Mouse (Mus musculus): ENCODE data around the gene Tcte2.

The Tcte2 gene

DNA sequence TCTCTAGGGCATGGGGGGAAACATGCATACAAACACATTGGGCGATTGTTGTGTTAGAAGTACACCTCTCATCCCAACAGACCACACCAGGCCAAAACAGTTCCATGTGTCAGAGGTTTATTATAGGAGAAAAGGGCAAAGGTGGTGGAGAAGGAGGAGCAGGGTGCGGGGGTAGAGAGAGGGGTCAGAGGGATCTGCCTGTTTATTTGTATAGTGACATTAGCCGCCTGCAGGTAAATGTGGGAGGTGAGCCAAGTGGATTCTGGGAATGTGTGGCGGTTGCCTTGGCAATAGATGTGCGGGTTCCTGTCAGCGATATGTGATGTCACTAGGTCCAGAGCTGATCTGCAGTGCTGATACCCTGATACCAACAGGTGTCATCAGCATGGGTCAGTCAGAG lies 45.3 kb downstream of the Tcte2 start:
- DNase-seq: no peak

- no peak for DNase-seq
Measured at GRCm38 (mm10) chr17:13715511-13715910, 46.1 kb downstream of the Tcte2 start.

GRCm38 (mm10) chr17:13714654-13715053 lies 47.0 kb downstream of the Tcte2 start:
- DNase-seq: peak in 1 of 2 experiments; percentile 25

GRCm38 (mm10) chr17:13714128-13714527 lies 47.5 kb downstream of the Tcte2 start:
- no peak for DNase-seq

- no peak for DNase-seq
Measured at GRCm38 (mm10) chr17:13712518-13712917, 49.1 kb downstream of the Tcte2 start.

- no peak for DNase-seq
Measured at GRCm38 (mm10) chr17:13712116-13712515, 49.5 kb downstream of the Tcte2 start.

GRCm38 (mm10) chr17:13711173-13711572 lies 50.5 kb downstream of the Tcte2 start:
- no peak for DNase-seq

DNA sequence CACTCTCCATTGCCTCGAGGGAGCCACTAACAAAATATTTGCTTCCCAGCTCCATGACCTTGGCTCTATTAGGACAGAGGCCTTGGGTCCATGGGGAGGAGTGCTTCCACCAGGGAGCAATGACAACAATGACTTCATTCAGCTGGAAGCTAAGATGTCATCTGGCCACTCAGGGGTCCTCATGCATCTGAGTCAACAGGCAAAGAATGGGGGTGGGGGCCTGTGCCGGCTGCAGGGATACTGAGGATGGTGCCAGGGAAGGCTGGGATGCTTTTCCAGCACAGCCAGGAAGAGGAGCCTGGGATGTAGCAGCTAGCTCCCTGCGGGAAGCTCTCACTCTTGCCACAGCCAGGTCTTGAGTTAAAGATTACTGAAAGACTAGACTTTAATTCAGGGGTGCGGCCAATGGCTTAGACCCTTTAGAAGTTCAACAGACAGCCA lies 56.1 kb downstream of the Tcte2 start:
- DNase-seq: no peak

DNA sequence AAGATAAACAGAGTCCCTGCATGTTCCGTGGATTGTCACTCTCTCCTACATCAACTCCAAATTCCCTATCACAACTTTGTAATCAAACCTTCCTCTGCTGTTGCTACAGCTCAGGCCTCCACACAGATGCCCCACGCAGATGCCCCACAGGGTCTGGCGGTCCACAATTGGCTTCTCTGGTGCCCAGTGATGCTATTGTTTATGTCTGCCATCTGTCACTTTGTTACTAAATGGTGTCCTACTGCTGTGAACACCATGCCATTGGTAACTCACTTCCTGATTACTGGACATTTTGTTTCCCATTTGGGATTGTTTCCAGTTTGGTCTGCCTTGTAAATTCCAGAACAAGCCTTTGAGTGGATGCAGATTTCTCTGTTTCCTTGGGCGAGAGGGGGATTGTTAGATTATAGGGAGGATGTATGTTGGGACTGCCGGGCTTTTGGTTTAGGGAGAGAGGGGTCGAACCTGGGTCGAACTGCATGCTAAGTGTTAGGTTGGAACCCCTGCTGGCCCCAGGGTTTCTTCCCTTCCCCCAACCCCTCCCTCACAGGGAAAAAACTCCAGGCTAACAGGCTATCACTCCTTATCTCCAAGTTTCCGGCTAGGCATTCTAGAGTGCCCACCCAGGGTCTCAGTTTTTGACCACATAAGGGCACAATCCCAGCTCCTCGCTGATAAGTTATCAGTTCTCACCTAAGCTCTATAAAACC lies 57.9 kb downstream of the Tcte2 start:
- DNase-seq: peak; percentile 33 to 59

DNA sequence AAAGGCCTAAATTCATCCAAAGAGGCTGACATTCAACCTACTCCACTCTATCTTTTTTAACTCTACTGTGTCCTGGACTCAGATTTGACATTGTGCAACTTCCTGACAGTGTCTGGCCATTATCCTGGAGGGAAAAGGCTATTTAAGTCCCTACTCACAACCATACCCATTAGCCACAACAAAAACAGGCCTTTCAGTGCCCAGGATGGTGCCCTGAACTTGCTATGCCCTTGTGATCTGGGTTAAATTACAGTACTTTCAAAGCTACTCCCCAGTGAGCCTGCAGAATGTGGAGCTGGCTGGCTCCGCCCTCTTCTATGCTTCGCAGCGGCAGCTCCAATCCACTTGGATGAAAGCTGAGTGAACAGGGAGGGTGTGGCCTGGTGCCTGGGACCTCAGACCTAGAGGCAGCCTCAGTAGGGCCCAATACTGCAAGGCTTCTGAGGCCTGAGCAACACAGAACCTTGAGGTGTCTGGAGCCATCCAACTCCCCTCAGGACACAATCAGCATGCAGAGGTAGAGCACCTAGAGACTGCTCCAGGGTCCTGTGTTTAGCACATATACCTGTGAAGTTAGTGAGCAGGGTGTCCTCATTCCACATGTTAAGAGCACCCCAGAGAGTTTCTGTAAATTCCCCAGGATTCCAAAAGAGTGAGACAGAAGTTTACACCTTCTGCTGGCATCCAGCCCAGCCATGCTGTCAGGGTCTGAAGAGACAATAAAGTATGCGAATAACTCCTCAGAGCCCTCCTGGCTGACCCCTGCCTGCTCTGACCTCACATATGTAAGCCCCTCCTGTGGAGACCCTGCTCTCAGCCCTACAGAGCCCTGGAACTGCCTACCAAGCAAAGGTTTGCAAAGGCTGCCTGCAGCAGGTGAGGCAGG lies 61.3 kb downstream of the Tcte2 start:
- DNase-seq: peak; percentile 72 to 87

GRCm38 (mm10) chr17:13699716-13700115 lies 61.9 kb downstream of the Tcte2 start:
- peak; percentile 55 to 77 for DNase-seq

DNA sequence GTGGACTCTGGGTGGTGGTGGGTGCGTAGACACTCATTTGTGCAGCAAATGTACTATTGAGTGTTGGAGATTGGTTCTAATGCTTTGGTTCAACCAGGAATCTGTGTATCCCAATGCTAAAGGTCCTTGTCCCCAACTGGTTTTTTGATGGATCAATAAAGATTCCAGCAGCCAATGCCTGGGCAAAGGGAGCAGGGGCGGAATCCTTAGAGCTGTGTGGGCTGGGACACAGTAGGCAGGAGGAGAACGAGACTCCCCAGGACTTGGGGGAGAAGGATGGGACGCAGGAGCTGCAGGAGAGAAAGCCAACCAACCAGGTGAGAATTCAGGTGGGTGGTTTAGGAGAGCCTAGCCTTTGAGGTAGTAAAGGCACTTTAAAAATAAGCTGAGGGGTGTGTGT lies 63.4 kb downstream of the Tcte2 start:
- no peak for DNase-seq

DNA sequence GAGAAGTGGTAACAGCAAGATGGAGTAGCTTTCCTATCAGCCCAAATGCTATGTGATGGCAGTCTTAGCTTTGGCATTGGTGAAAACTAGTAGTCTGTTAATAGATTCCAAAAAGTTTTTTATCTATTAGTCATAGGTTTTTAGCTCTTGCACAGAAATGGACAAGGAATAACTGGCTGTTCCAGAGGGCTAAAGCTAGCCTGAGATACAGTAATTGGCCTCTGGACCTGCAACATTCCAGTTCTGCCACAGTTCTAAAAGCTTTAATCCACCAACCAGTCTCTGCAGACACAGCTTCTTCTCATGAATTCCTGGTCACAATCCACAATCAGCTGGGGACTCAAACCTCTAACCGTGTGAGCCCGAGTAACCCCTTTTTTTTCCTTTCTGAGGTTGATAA lies 64.0 kb downstream of the Tcte2 start:
- no peak for DNase-seq

DNA sequence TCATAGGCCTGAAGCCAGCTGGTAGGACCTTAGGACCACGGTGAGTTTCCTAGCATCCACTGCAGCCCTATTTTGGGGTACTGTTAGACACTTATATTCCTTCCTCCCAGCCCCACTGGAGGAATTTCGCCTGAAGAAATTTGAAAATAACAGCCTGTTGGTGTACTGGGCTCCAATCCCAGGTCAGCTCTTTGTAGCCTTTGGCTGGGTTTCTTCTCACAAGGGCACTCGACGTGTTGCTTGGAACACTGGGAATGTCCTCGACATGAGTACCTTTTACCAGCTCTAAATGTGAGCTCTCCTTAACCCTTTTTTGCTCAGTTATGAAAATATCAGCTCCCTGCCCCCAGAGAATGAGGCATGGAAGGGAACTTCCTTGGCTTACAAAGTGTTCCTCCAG lies 65.7 kb downstream of the Tcte2 start:
- peak; percentile 63 to 76 for DNase-seq

GRCm38 (mm10) chr17:13695211-13695610 lies 66.4 kb downstream of the Tcte2 start:
- DNase-seq: no peak

DNA sequence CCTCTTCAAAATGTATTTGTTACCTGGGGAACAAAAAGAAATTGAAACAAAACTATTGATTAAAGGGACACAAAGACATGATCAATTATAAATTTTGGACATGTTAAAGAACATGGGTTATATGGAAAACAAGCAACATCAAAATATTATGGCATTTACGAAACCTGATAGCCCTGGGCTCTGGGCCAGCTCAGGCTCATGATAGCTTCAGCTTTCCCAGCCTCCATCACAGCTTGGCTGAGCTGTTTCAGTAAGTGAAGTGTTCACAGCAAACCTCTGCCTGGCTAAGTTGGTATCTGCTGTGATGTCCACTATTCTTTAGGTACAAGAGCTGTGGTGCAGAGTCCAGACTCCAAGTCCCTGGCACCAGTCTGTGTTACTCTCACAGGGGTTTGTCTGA lies 67.4 kb downstream of the Tcte2 start:
- no peak for DNase-seq

DNA sequence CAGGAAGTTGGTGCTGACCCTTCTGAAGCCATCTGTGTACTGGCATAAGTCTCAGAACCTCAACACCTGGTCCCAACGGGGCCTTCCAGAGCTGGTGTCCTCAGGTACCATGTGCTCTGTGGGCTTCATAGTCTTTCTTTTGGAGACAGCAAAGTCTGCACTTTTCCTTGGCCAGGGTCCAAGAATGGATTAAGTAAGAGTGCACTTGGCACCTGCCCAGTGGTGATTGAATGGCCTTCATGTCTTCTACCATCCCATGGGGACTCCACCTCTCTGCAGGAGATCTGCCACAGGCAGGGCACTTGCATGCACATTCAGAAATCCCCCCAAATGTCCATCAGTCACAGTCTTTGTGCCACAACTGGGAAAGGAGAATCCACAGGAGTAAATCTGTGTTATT lies 74.0 kb downstream of the Tcte2 start:
- DNase-seq: peak in 1 of 2 experiments; percentile 34

GRCm38 (mm10) chr17:13687086-13687485 lies 74.5 kb downstream of the Tcte2 start:
- no peak for DNase-seq

- DNase-seq: no peak
Measured at GRCm38 (mm10) chr17:13685621-13686020, 76.0 kb downstream of the Tcte2 start.

DNA sequence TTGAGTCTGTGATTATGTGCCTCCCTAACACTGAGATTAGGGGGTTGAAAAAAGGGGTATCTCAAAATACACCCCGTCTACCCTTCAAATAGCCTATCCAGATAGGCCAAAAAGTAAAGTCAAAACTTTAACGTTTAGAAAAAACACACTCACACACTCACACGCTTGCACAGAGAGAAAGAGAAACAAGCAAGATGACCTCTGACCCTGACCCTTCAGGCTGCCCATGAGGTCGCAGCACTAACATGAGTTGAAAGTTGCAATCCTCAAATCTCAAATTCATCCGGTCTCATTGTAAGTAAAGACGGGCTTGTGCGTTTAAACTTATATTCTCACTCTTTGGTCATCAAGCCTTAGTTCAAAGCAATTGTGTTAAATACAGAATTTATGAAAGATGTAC lies 77.4 kb downstream of the Tcte2 start:
- no peak for DNase-seq

DNA sequence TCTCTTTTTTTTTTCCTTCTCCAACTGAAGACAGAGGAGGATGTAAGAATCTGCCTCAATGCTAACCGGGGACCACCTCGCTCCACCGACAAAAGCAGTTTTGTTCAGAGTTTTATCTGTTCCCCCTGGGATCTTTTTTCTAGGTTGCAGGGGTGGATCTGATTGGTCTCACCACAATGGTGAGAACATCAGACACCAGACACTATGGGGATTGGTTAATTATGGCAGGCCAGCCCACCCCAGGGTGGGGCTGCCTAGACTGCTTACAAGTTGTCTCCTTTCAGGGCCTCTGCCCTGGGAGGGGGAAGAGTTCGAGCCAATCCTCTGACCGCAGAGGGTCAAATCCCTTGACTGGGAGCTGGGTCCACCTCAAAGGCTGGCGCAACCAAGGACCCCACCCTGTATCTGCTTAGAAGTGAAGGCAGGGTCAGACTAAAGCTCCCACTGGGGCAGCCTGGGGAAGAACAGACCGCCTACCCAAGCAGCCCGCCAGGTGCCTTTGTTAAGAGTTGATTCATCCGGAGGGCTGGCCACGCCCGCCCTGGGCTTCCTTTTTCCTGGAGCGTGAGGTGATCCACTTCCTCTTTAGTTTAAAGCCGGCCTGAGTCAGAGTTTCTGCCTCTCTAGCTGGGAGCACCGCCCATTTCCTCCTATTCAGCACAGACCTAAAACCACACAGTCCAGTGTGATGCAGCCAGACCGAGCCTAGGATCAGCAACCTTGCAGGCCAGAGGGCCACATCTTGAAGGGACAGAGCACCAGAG lies 78.0 kb downstream of the Tcte2 start:
- peak; percentile 89 to 94 for DNase-seq

DNA sequence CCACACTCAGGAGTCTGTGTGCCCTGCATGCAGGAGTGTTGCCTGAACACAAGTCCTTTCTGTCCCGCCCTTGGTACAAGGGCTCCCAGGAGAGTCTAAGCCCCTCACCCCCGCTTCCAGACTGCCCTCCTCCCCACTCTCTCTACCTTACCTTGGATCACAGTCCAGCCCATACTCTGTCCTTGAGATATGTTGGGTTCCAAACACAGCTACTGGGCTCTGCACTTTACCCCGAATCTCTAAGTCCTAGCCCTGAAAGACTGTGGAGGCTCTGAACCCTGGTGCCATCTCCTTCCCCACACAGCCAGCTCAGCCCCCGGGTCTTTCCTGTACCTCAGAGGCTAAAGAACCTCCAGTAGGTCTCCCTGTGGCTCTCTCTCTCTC lies 78.6 kb downstream of the Tcte2 start:
- no peak for DNase-seq

GRCm38 (mm10) chr17:13682378-13683026 lies 79.1 kb downstream of the Tcte2 start:
- DNase-seq: peak; percentile 62 to 74

All from lung, postnatal 4 days (tissue).